Mouse (Mus musculus): Measurements from ENCODE around the gene Disp3.

Gene Disp3

DNA sequence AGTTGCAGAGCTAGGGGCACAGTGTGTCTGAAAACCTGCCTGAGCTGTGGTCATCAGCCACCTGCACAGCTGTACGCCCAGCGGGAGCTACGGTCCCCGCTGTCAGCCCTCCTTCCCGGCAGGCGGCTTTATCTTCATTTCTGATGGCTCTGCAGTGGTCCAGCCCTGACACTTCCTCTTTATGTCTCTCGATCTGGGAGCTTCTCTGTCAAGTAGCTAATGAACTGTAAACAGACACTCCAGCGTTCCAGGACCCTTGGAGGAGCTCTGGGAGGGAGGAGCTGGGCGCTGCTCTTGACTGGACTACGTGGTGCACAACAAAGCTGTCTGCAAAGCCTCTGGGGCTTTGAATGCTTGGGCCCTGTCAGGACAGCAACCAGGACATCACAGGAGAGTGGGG is 67.1 kb downstream of the Disp3 start:
- DNase-seq (ENCODE audit: low read depth, low spot score), result no peak

DNA sequence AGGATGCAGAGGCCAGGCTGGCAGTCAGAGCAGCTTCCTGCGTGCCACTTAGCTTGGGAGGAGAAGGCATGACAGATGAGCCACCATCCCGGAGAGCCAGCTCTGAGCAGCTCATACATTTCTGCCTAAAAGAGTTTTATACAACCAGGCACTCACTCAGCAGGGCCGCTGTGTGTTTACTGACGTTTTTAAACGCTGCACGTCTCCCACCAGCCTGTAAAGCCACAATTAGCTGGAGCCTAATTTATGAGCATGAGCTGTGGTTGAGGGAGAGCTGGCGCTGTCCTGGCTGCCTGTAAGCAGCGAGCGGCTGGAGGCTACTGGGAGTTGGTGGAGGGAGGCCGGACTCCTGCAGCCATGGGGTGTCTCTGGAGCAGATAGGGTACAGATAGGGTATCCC is 69.5 kb downstream of the Disp3 start:
- DNase-seq (ENCODE audit: low read depth, low spot score), result no peak

DNA sequence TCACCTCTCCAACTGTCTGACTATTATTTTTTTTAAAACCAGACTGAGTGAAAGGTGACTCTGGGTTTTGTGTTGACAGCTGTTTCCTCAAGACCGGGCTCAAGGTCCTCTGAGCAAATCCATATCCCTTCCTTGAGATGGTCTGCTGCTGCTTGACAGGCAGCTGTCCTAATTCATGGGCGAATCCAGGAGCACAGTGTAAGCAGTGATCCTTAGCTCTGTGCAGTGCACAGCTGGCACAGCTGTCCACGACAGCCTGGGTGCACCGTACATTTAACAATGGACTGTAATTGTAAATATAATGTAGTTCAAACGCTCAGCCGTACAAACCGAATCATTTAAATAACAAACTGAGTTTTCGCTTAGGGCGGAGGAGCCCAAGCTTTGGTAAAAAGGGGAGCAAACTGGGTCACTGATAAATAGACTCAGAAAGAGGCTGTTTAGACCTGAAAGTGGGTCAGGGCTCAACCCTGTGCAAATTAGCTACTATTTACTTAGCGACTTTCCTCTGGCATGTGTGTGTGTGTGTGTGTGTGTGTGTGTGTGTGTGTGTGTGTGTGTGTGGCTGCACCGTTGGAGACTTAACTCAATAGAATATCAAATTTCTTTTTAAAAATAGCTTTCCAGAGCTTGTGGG is 72.4 kb downstream of the Disp3 start:
- no peak for DNase-seq (ENCODE audit: low read depth, low spot score)

DNA sequence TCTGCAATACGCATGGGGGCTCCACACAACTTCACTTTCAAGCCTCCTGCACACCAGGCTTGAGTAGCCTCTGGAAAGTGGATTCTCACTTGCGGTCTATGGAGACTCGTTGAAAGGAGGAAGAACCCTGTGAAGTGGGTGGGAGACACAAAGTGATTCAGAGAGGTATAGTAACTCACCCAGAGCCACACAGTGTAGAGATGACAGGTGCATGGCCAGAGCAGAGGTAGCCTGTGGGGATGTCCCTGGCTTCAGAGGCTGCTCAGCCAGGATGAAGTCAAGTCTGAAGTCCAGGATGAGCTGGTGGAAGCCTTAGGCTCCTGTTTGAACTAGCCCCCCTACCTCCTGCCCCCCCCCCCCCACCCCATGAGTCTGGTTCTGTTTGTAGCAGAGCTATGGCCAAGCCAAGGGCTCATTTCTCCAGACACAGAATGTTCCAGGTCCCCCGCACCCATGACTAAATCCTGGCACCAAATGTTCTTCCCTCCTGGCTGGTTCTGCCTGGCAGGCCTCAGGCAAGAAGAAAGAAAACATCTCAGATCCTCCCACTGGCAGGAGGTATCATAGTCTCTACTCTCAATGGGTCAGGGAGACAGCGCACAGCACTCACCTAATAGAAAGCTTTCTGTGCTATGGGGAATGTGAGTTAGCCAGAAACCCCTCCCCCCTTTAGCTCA is 73.2 kb downstream of the Disp3 start:
- DNase-seq (ENCODE audit: low read depth, low spot score), result no peak

DNA sequence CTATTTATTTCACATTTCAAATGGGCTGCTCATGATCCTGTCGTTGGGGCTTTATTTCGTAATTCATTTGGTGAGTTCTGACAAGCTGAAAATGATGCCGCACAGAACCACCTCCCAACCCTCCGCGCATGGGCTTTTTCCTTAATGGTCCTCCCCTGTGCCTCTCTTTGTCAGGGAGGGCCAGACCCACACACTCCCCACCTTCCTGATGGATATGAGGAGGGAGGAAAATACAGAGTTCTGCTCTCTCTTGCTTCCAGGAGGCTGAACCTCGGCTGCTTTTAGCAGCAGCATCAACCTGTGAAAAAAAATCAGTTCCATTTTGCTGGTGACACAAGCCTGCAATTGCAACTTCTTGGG is 82.9 kb downstream of the Disp3 start:
- no peak for DNase-seq (ENCODE audit: low read depth, low spot score)

DNA sequence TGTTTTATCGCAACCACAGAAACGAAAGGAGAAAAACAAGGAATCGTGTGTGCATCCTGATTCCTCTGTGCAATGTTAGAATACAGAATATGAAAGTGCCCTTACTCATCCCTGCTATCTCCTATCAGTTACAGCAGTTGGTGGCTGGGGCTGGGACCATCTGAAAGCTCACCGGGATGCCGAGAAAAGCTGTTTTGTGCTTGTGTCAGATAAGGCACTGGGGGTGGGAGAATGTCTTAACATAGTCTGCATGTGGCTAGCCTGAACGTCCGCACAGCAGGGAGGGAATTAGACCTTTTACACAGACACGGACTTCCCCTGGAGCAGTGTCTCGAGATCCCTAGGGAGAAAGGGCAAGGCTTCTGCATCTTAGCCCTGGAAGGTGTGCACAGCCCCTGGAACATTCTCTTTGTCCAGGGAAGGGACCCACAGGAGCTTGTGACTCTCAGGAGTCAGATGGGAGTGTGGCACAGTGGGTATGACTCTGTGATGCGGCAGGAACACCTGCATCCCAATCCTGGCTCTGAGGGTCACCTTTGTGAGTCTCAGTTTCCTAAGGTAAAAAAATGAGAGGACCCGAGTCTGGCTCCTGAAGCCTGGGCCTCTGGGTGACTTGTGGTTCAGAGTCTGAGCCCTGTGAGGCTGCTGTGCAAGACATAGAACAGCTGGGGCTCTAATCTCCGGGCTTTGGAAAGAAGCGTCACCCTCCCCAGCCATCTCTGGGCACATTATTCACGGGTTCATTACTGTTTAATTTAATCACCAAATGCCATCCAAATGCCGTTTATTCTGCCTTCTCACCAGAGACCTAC is 83.5 kb downstream of the Disp3 start:
- DNase-seq (ENCODE audit: low read depth, low spot score), result no peak

DNA sequence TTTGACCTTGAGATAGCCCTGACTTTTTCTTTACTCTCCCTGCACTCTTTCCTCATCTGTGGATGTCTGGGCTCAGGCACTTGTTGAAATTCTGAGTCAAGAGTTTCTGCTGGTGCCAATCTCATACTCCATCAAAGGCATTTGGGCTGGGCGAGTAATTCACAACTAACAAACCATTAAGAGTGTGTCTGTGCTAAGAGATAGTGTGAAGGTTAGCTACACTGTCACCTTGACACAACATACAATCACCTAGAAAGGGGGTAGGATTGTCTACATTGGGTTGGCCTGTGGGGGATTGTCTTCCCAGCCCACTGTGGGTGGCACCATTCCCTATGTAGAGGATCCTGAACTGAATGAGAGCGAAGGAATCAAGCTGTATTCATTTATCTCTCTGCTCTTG is 84.2 kb downstream of the Disp3 start:
- DNase-seq (ENCODE audit: low read depth, low spot score), result no peak

DNA sequence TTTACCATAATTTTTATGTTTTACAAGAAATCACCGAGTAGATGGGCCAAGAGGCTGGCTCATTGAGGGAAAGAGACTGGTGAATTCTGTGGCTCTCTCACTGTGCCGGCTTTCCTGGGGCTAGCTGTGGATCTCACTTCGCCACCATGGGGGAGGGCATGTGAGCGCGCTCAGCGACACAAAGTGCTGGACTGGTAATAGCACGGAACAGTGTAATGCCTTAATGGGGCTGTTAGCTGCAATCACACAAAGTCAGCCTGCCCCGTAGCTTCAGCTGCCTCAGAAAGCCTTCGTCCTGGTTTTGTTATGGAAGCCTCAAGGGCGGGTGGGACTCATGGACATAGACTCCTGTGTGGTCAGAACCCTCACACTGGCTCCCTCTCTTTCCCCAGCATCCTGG is 89.0 kb downstream of the Disp3 start:
- DNase-seq (ENCODE audit: low read depth, low spot score), result no peak

DNA sequence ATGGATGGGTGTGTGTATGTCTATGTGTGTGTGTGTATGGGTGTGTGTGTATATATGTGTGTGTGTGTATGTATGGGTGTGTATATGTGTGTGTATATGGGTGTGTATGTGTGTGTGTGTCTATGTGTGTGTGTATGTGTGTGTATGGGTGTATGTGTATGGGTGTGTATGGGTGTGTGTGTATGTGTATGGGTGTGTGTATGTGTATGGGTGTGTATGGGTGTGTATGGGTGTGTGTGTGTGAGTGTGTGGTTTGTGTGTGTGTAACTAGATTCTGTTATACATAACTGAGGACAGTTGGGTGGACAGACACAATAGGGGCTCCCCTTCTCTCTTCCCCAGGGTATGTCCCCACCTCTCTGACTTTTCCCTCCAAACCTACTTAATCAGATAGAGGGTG is 93.4 kb downstream of the Disp3 start:
- DNase-seq (ENCODE audit: low read depth, low spot score), result no peak

DNA sequence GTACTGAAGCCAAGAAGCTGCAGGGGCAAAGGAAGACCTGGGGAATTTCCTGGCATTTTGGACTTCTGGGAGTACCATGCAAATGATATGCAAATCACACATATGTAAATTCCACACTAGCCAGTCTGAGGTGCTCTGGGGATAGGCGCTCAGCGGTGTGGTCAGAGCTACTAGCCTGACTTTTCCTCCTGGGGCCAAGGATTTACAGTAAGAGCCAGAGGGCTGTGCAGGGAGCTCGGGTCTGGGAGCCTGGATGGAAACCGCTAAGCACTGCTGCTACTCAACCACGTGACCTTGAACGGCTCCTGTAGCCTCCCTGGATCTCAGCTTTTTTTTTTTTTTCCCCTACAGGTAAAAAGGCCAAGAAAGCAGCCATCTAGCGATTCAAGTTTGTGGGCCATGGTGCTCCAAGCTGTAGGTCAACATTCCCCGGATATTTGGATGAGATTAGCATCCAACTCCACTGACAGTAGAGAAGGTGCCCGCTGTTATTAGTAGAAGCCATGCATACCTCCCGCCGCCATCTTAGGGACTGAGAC is 95.0 kb downstream of the Disp3 start:
- DNase-seq (ENCODE audit: low read depth, low spot score), result no peak

Measured in embryo, embryonic 11.5 days (tissue).